Mouse (Mus musculus): ENCODE results near the gene Madd. TPM values are rescaled to one million over a fixed set of nuclear protein-coding genes. Genes with fewer than 3 reads are reported as not detected.

The Madd gene
- polyA plus RNA-seq, 1 experiment from 2014 or later, result 12.2 TPM

DNA sequence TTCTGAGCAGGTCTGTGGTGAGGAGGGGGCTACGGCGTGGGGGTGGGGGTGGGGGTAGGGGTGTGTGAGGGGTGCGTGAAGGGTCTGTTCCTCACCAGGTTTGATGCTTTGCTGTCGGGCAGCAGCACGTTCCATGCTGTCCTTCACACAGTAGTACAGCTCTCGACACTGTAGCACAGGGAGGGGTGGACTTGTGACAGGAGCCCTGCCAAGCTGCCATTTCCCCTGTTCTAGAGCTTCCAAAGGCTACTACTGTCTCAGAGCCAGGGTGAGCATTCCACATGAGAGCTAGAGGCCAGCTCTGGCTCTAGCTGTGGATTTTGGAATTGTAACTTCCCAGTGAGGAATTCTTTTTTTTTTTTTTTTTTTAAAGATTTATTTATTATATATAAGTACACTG is 40.7 kb downstream of the Madd start:
- Histone ChIP-seq H3K9ac (no peak overlapping the region), H3K36me3 (peaks cover 73% of the 10 kb centered on the region), H3K4me3 (no peak overlapping the region), H3K9me3 (no peaks in the 10 kb centered on the region), H3K4me2 (no peak overlapping the region), H3K27me3 (no peaks in the 10 kb centered on the region), H3K27ac (no peak overlapping the region), H3K4me1 (no peaks in the 10 kb centered on the region)
- ATAC-seq (ENCODE audit: insufficient number of reproducible peaks, low FRiP score, low TSS enrichment, low read depth), result no peak
- 91% methylated on average over 6 of the region's 6 CpGs for WGBS

DNA sequence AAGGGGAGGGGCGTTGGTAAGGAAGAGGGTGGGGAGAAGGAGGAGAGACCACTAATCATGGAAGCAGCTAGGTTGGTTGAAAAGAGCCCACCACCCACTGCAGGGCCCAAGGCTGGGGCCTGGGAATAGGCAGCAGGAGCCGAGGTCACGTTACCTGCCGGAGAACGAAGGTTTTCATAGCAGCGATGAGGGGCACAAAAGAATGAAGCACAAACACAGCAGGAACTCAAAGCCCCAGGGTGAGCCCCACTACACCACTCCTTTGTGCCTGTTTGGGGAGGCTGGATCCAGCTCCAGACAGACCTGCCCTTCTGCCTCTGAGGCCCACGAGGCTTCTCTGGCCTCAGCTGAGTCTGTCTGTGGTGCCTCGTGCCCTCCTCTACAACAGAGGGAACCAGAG is 43.9 kb downstream of the Madd start:
- WGBS, result 79% methylated on average over 8 of the region's 8 CpGs
- Histone ChIP-seq H3K36me3 (peaks cover 67% of the 10 kb centered on the region), H3K4me1 (no peaks in the 10 kb centered on the region), H3K27me3 (no peaks in the 10 kb centered on the region), H3K4me3 (no peak overlapping the region), H3K9ac (no peak overlapping the region), H3K9me3 (no peaks in the 10 kb centered on the region), H3K4me2 (no peak overlapping the region), H3K27ac (no peak overlapping the region)
- no peak for ATAC-seq (ENCODE audit: insufficient number of reproducible peaks, low FRiP score, low TSS enrichment, low read depth)

DNA sequence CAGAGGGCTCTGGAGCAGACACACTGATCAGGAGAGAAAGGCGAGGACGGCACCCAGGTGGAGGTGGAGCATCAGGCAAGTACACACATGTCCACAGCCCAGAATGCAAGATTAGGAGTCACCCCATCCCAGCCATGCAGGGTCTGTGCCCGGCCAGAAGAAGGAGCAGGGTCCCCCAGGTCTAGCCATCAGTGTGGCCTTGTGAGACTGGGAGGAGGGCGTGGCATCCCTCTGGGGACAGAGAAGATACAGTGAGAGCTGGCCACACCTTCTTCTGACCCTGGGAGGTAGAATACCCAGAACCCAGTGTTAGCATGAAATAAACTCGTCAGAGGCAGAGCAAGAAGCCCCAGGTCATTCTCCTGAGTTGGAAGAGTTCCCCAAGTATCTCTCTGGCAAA is 44.3 kb downstream of the Madd start:
- H3K4me1 ChIP-seq, result no peaks in the 10 kb centered on the region
- no peak overlapping the region for H3K4me2 ChIP-seq
- H3K9me3 ChIP-seq, result no peaks in the 10 kb centered on the region
- ATAC-seq (ENCODE audit: insufficient number of reproducible peaks, low FRiP score, low TSS enrichment, low read depth), result no peak
- 70% methylated on average over 5 of the region's 5 CpGs for whole genome bisulfite sequencing
- peaks cover 64% of the 10 kb centered on the region for H3K36me3 ChIP-seq
- no peak overlapping the region for H3K9ac ChIP-seq
- H3K27me3 ChIP-seq, result no peaks in the 10 kb centered on the region
- H3K4me3 ChIP-seq, result no peak overlapping the region
- no peak overlapping the region for H3K27ac ChIP-seq

DNA sequence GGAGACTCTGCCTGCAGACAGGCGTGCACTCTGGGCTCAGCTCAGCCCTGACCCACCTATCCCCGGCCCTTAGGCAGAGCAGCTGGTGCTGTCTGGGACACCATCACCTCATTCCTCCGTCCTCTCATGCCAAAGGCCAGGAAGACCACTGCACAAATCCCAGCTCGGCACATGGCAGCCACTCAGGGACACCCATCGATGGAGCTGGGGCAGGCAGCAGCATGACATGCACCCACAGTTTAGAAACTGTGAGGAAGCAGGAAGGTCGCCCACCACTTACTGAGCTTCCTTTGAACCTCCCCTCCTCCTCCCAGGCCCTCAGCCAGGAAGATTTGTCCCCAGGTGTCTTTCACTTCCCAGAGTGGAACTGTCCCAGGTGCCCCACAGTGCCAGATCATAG is 46.2 kb downstream of the Madd start:
- no peaks in the 10 kb centered on the region for H3K27me3 ChIP-seq
- ATAC-seq (ENCODE audit: insufficient number of reproducible peaks, low FRiP score, low TSS enrichment, low read depth), result no peak
- no peak overlapping the region for H3K4me3 ChIP-seq
- H3K9ac ChIP-seq, result no peak overlapping the region
- H3K36me3 ChIP-seq, result peaks cover 48% of the 10 kb centered on the region
- no peak overlapping the region for H3K4me2 ChIP-seq
- H3K27ac ChIP-seq, result no peak overlapping the region
- 83% methylated on average over 6 of the region's 6 CpGs for WGBS
- H3K4me1 ChIP-seq, result peaks cover 3% of the 10 kb centered on the region; the same call in 1 of the 2 replicates
- no peaks in the 10 kb centered on the region for H3K9me3 ChIP-seq

DNA sequence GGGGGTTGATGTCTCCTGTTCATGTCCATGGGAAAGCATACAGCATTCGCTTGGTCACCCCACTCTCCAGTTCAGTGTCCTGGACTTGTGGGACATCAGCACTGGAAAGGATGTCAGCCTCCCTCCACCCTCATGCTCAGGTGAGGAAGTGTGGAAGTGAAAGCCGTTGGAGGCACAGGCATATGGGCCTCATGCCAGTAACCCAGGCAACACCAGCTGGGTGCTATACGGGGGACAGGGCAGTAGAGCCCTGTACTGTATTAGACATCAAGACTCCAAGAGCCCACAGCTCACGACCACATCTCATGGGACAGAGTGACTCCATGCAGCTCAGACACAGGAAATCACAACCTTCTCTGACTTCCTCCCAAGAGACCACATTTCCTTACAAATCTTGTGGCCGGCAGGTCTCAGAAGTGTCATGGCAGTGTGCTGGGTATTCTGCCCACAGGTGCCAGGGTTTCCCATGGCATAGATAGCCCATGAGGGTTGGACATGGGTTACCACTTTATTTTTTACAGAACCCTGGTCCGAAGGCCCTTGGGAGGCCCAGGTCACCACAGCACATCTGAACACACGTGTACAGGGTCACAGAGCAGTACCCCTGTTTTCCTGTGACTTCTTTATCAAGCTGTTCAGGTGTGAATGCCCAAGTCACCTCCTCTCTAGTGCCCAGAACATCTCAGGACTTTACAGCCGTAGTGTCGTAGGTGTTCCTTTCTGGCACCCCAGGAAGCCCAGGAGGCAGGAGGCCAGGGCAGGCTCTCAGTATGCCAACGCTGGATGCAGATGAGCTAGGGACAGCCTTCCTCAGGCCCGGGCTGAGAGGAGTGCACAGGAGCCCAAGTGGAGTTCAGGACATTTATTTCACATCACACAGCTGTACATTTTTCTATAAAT is 46.9 kb downstream of the Madd start:
- peaks cover 44% of the 10 kb centered on the region for H3K36me3 ChIP-seq
- 76% methylated on average over 11 of the region's 11 CpGs for WGBS
- H3K27ac ChIP-seq, result no peak overlapping the region
- peaks cover 4% of the 10 kb centered on the region; the same call in 1 of the 2 replicates for H3K4me1 ChIP-seq
- H3K4me2 ChIP-seq, result no peak overlapping the region
- H3K9ac ChIP-seq, result no peak overlapping the region
- H3K27me3 ChIP-seq, result no peaks in the 10 kb centered on the region
- H3K4me3 ChIP-seq, result no peak overlapping the region
- ATAC-seq (ENCODE audit: insufficient number of reproducible peaks, low FRiP score, low TSS enrichment, low read depth), result no peak
- H3K9me3 ChIP-seq, result no peaks in the 10 kb centered on the region

DNA sequence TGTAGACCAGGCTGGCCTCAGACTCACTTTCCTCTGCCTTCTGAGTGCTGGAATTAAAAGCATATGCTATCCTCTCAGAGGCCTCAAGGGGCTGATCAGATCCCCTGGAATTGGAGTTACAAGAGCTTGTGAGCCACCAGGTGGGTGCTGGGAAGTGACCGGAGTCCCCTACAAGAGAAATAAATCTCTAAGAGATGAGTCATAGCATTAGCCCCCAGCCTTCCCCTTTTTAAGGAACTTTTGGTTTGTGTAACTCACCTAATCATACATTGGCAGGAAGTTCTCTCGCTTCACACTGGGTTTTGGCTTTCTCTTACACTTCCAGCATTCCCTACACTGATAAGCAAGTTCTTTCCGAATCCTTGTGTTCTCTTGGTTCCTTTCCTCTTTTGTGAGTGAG is 51.6 kb downstream of the Madd start:
- no peak overlapping the region for H3K27ac ChIP-seq
- H3K4me1 ChIP-seq, result peaks cover 4% of the 10 kb centered on the region; the same call in 1 of the 2 replicates
- H3K9ac ChIP-seq, result no peak overlapping the region
- WGBS, result 65% methylated on average over 3 of the region's 3 CpGs
- peaks cover 5% of the 10 kb centered on the region; the same call in 1 of the 2 replicates for H3K36me3 ChIP-seq
- no peaks in the 10 kb centered on the region for H3K27me3 ChIP-seq
- no peak overlapping the region for H3K4me3 ChIP-seq
- no peak overlapping the region for H3K4me2 ChIP-seq
- no peak for ATAC-seq (ENCODE audit: insufficient number of reproducible peaks, low FRiP score, low TSS enrichment, low read depth)
- H3K9me3 ChIP-seq, result no peaks in the 10 kb centered on the region

DNA sequence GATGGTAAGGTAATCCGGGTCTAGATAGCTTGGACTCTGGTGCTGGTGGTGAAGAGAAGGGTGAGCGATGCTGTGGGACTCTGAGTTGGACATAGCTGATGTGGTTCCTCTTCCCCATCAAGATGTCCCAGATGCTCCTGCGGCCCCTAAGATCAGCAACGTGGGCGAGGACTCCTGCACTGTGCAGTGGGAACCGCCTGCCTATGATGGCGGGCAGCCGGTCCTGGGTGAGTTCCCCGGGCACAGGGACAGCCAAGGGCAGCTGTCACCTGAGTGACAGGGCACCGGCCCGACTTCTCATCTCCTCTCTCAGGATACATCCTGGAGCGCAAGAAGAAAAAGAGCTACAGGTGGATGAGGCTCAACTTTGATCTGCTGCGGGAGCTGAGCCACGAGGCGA is 52.4 kb downstream of the Madd start:
- Histone ChIP-seq H3K36me3 (no peaks in the 10 kb centered on the region), H3K27ac (no peak overlapping the region), H3K4me2 (no peak overlapping the region), H3K4me1 (peaks cover 4% of the 10 kb centered on the region; the same call in 1 of the 2 replicates), H3K9me3 (no peaks in the 10 kb centered on the region), H3K4me3 (no peak overlapping the region), H3K27me3 (no peaks in the 10 kb centered on the region), H3K9ac (no peak overlapping the region)
- no peak for ATAC-seq (ENCODE audit: insufficient number of reproducible peaks, low FRiP score, low TSS enrichment, low read depth)
- WGBS, result 89% methylated on average over 15 of the region's 15 CpGs

DNA sequence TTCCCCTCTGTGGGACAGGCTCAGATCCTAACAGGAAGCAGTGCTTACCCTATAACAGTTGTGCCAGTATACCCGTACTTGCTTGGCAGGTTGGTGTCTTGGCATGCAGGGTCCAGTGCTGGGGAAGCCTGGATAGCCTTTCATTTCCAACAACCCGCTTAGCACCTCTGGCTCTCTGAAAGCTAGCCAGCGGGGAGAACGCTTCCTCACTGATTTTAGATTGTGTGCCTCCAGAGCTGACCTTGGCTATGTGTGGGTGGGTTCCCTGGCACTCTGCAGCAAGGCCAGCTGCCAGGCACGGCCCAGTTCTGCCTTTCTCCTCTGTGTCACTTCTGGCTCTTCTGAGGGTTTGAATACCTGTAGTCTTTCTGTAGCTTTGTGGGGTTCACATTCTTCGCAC is 53.5 kb downstream of the Madd start:
- Histone ChIP-seq H3K4me1 (peaks cover 4% of the 10 kb centered on the region; the same call in 1 of the 2 replicates), H3K36me3 (no peaks in the 10 kb centered on the region), H3K4me3 (no peak overlapping the region), H3K4me2 (no peak overlapping the region), H3K27me3 (no peaks in the 10 kb centered on the region), H3K27ac (no peak overlapping the region), H3K9me3 (no peaks in the 10 kb centered on the region), H3K9ac (no peak overlapping the region)
- WGBS, result 86% methylated on average over 6 of the region's 6 CpGs
- no peak for ATAC-seq (ENCODE audit: insufficient number of reproducible peaks, low FRiP score, low TSS enrichment, low read depth)

DNA sequence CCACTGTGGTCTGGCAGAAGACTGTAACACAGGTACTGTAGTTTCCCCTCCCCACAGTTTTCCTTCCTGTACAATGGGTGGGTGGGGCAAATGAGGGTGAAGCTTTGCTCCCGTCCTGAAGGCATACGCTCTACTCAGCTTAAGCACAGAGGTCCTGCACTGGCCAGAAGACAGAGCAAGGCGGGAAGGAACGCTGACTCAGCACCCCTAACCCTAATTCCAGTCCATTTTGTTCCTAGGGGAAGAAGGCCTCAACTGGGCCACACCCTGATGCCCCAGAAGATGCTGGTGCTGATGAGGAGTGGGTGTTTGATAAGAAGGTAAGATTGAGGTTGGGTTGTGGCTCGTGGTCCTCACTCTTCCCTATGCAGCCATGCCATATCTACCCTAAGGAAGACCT is 54.9 kb downstream of the Madd start:
- Histone ChIP-seq H3K4me3 (no peak overlapping the region), H3K4me1 (peaks cover 4% of the 10 kb centered on the region; the same call in 1 of the 2 replicates), H3K27ac (no peak overlapping the region), H3K27me3 (no peaks in the 10 kb centered on the region), H3K4me2 (no peak overlapping the region), H3K9ac (no peak overlapping the region), H3K36me3 (no peaks in the 10 kb centered on the region), H3K9me3 (no peaks in the 10 kb centered on the region)
- ATAC-seq (ENCODE audit: insufficient number of reproducible peaks, low FRiP score, low TSS enrichment, low read depth), result no peak
- WGBS, result 78% methylated on average over 5 of the region's 5 CpGs

DNA sequence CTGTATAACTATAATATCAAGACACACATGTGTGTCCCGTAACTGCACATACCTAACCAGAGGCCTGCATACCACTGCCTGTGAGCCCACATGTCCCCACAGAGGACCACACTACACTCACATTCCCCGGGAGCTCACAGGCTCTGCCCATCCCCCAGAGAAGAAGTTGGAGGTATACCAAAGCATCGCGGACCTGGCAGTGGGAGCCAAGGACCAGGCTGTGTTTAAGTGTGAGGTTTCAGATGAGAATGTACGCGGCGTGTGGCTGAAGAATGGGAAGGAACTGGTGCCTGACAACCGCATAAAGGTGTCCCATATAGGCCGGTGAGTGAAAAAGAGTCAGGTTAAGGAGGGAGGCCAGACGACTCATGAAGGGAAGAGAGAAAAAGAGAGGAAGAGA is 58.5 kb downstream of the Madd start:
- ATAC-seq (ENCODE audit: insufficient number of reproducible peaks, low FRiP score, low TSS enrichment, low read depth), result no peak
- H3K4me3 ChIP-seq, result no peak overlapping the region
- no peak overlapping the region for H3K4me2 ChIP-seq
- H3K4me1 ChIP-seq, result no peaks in the 10 kb centered on the region
- no peak overlapping the region for H3K27ac ChIP-seq
- H3K9ac ChIP-seq, result no peak overlapping the region
- H3K36me3 ChIP-seq, result no peaks in the 10 kb centered on the region
- WGBS, result 80% methylated on average over 10 of the region's 10 CpGs
- H3K9me3 ChIP-seq, result no peaks in the 10 kb centered on the region
- H3K27me3 ChIP-seq, result no peaks in the 10 kb centered on the region; the same call in 1 of the 2 replicates

DNA sequence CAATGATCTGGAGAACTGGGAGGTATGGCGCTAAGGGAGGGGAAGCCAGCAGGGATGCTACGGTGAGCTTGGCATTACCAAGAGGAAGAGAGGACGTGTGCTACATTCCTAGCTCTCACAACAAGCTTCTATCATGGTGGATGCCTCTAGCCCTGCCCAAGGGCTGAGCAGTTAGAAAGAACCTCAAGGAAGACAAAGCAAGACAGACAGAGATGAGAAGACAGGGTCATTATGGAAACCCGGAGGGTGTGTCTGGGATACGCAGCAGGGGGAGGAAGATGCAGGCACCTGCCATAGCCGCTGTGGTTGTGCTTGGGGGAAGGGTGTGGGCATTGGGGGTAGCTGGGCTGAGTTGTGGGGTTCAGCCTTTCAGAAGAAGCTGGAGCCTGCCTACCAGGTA is 60.1 kb downstream of the Madd start:
- H3K9ac ChIP-seq, result no peak overlapping the region
- WGBS, result 76% methylated on average over 6 of the region's 6 CpGs
- no peaks in the 10 kb centered on the region for H3K36me3 ChIP-seq
- no peaks in the 10 kb centered on the region; the same call in 1 of the 2 replicates for H3K27me3 ChIP-seq
- H3K4me3 ChIP-seq, result no peak overlapping the region
- no peak overlapping the region for H3K4me2 ChIP-seq
- H3K27ac ChIP-seq, result no peak overlapping the region
- H3K9me3 ChIP-seq, result no peaks in the 10 kb centered on the region
- no peaks in the 10 kb centered on the region for H3K4me1 ChIP-seq
- no peak for ATAC-seq (ENCODE audit: insufficient number of reproducible peaks, low FRiP score, low TSS enrichment, low read depth)

DNA sequence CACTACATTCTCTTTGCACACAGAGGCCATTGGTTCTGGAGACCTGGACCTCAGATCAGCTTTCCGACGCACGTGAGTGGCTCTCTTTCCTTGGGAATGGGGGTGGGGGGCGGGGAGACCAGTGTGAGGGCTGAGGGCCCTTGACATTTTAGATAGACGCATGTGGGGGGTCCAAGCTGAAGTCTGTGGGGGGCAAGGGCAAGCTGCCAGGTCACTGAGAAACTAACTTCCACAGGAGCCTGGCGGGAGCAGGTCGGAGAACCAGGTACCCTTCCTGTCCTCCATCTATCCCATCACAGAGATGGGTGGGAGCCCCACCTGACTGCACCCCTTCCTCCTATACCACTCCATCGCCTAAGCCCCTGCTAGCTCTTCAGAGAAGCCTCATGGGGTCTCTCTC is 62.1 kb downstream of the Madd start:
- Histone ChIP-seq H3K9ac (no peak overlapping the region), H3K4me1 (no peaks in the 10 kb centered on the region), H3K4me3 (no peak overlapping the region), H3K9me3 (no peaks in the 10 kb centered on the region), H3K4me2 (no peak overlapping the region), H3K27me3 (no peaks in the 10 kb centered on the region; the same call in 1 of the 2 replicates), H3K27ac (no peak overlapping the region), H3K36me3 (no peaks in the 10 kb centered on the region)
- WGBS, result 57% methylated on average over 8 of the region's 8 CpGs
- ATAC-seq (ENCODE audit: insufficient number of reproducible peaks, low FRiP score, low TSS enrichment, low read depth), result no peak
